Mouse (Mus musculus) C2C12 (cell line): ENCODE measurements around the gene Tbcel.

ENCODE experiments used
- CTCF ChIP-seq: IDR thresholded peaks from one replicate; pipeline ENCODE4 v1.5.1; 2011; ENCODE audit not compliant: control insufficient read depth, insufficient read depth, insufficient read length
- USF1 ChIP-seq: IDR thresholded peaks from one replicate; pipeline ENCODE4 v1.6.1; 2011; ENCODE audit warnings: low read depth, mild to moderate bottlenecking, control low read depth, moderate library complexity

- TF ChIP-seq CTCF = no peak
- no peak for TF ChIP-seq USF1
Measured at GRCm38 (mm10) chr9:42394903-42395302, 112.7 kb downstream of the Tbcel start.
